Mouse (Mus musculus) heart, adult 8-10 months (tissue): Measurements from ENCODE around the gene Psmc3ip. TPM values are rescaled to one million over a fixed set of nuclear protein-coding genes. Genes with fewer than 3 reads are reported as not detected.
A peak's percentile ranks its signal among the peaks of the same experiment; 100 is the strongest.

Source experiments
- DNase-seq: peaks from one replicate; pipeline ENCODE4 v3.0.0; 2022; ENCODE audit warnings: low spot score
- total RNA-seq, 4 experiments: library from RNA; stranded (reverse); gene quantifications; 2 replicates each; pipeline ENCODE4 v1.2.4; 2022

The Psmc3ip gene
- total RNA-seq, 4 experiments from 2014 or later = 2.3 to 3.1 (median 2.8) TPM

- DNase-seq = no peak
Measured at GRCm38 (mm10) chr11:101079746-101080145, 15.5 kb downstream of the Psmc3ip start.

- DNase-seq = no peak
Measured at GRCm38 (mm10) chr11:101078121-101078520, 17.1 kb downstream of the Psmc3ip start, which contains the start of gene Hsd17b1. Hsd17b1 (plus strand) TSS chr11:101078411.

GRCm38 (mm10) chr11:101071810-101072428 lies 23.3 kb downstream of the Psmc3ip start:
- no peak for DNase-seq

GRCm38 (mm10) chr11:101070987-101071386 lies 24.2 kb downstream of the Psmc3ip start:
- DNase-seq = no peak

GRCm38 (mm10) chr11:101070189-101070527 lies 25.1 kb downstream of the Psmc3ip start:
- DNase-seq = no peak

GRCm38 (mm10) chr11:101069391-101070188 lies 25.6 kb downstream of the Psmc3ip start, which contains the start of gene Naglu:
Naglu (plus strand) TSS chr11:101070012.
- DNase-seq = peak; percentile 96

GRCm38 (mm10) chr11:101066549-101067412 lies 28.5 kb downstream of the Psmc3ip start:
- peak; percentile 80 for DNase-seq

- no peak for DNase-seq
Measured at GRCm38 (mm10) chr11:101065002-101065401, 30.2 kb downstream of the Psmc3ip start.

GRCm38 (mm10) chr11:101064462-101064861 lies 30.8 kb downstream of the Psmc3ip start:
- DNase-seq = no peak

- peak; percentile 80 for DNase-seq
Measured at GRCm38 (mm10) chr11:101063676-101064327, 31.4 kb downstream of the Psmc3ip start.

- DNase-seq = no peak
Measured at GRCm38 (mm10) chr11:101062971-101063675, 32.1 kb downstream of the Psmc3ip start.

- DNase-seq = peak; percentile 89
Measured at GRCm38 (mm10) chr11:101062165-101062884, 32.9 kb downstream of the Psmc3ip start.

GRCm38 (mm10) chr11:101061049-101061448 lies 34.2 kb downstream of the Psmc3ip start:
- no peak for DNase-seq

GRCm38 (mm10) chr11:101060126-101060525 lies 35.1 kb downstream of the Psmc3ip start:
- peak; percentile 84 for DNase-seq

- DNase-seq = no peak
Measured at GRCm38 (mm10) chr11:101059473-101059872, 35.8 kb downstream of the Psmc3ip start.

GRCm38 (mm10) chr11:101058726-101059125 lies 36.5 kb downstream of the Psmc3ip start:
- peak; percentile 72 for DNase-seq

GRCm38 (mm10) chr11:101057860-101058259 lies 37.4 kb downstream of the Psmc3ip start:
- peak; percentile 91 for DNase-seq

GRCm38 (mm10) chr11:101056885-101057284 lies 38.4 kb downstream of the Psmc3ip start:
- DNase-seq = peak; percentile 61

GRCm38 (mm10) chr11:101055418-101055817 lies 39.8 kb downstream of the Psmc3ip start:
- DNase-seq = no peak

GRCm38 (mm10) chr11:101053974-101054373 lies 41.3 kb downstream of the Psmc3ip start:
- no peak for DNase-seq
